Mouse (Mus musculus) G1E (cell line): ENCODE data around the gene Speer4f2. TPM values are rescaled to one million over a fixed set of nuclear protein-coding genes. Genes with fewer than 3 reads are reported as not detected.

Experiments
- ATAC-seq: 2 replicates; pipeline ENCODE4 v1.8.0; 2016; ENCODE audit warnings: mild to moderate bottlenecking; ENCODE audit not compliant: insufficient number of reproducible peaks, poor library complexity, low FRiP score, severe bottlenecking; ENCODE audit errors: extremely low read depth
- DNase-seq: peaks from one replicate; pipeline ENCODE4 v3.0.0; 2012; ENCODE audit warnings: low spot score
- H3K27me3 ChIP-seq: 2 replicates; pipeline ENCODE4 v1.6.1; 2012; ENCODE audit warnings: mild to moderate bottlenecking, low read length, inconsistent platforms; ENCODE audit not compliant: insufficient read depth
- H3K36me3 ChIP-seq: replicated peaks from 2 replicates; pipeline ENCODE3; 2012; ENCODE audit warnings: mild to moderate bottlenecking, inconsistent platforms
- H3K4me1 ChIP-seq: 2 replicates; pipeline ENCODE4 v1.6.1; 2012; ENCODE audit warnings: low read depth, low read length, inconsistent platforms, mixed read lengths; ENCODE audit not compliant: insufficient read depth
- H3K4me3 ChIP-seq: 2 replicates; pipeline ENCODE4 v1.5.1; 2012; ENCODE audit warnings: low read depth, mild to moderate bottlenecking, inconsistent platforms, low read length, moderate library complexity, mixed read lengths
- H3K9me3 ChIP-seq: replicated peaks from 2 replicates; pipeline ENCODE4 v1.6.1; 2012; ENCODE audit warnings: inconsistent platforms
- CTCF ChIP-seq: IDR thresholded peaks from 2 replicates; pipeline ENCODE4 v1.5.1; 2012; ENCODE audit warnings: low read depth, low read length, inconsistent platforms, mixed read lengths
- GATA1 ChIP-seq: IDR thresholded peaks from 2 replicates; pipeline ENCODE4 v1.6.1; 2012; ENCODE audit warnings: borderline replicate concordance, low read length, inconsistent platforms, mixed read lengths
- GATA2 ChIP-seq: IDR thresholded peaks from 2 replicates; pipeline ENCODE4 v1.6.1; 2012; ENCODE audit warnings: low read depth, low read length, inconsistent platforms, borderline replicate concordance
- POLR2AphosphoS5 ChIP-seq: IDR thresholded peaks from 2 replicates; pipeline ENCODE4 v1.6.1; 2012; ENCODE audit warnings: low read depth, low read length, inconsistent platforms; ENCODE audit not compliant: insufficient replicate concordance
- TAL1 ChIP-seq: conservative IDR thresholded peaks from 2 replicates; pipeline ENCODE4 v1.6.1; 2012; ENCODE audit warnings: low read depth, low read length, inconsistent platforms, mixed read lengths
- polyA plus RNA-seq: library from polyadenylated mRNA; stranded (reverse); fragments of >175 nt; gene quantifications from 2 replicates; pipeline ENCODE4 v1.2.3, GENCODE M21; 2012
- total RNA-seq, 2 experiments: library from RNA; stranded (forward) in 1 of 2; stranded (reverse) in 1 of 2; fragments of 200-1000 nt in 1 of 2; fragments of >200 nt in 1 of 2; fragmentation: Nextera tagmentation in 1 of 2; gene quantifications; 2 replicates each; pipeline ENCODE4 v1.2.3; 2014 to 2017

The Speer4f2 gene
- total and polyA plus RNA-seq, 3 experiments = not detected

DNA sequence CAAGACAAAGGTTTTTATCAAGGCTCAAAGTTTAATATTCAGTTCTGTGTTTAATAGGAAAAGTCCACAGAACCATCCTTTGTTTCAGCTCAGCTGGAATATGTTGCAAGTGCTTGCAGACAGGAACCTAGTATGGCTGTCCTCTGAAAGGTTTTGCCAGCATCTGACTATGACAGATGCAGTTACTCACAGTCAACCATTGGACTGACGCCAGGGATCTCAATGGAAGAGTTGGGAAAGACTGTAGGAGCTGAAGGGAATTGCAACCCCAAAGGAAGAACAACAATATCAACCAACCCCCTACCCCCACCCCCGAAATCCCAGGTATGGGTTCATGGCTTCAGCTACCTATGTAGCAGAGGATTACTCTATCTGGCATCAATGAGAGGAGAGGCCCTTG lies 44.2 kb downstream of the Speer4f2 start:
- TF ChIP-seq CTCF = no peak
- TF ChIP-seq GATA1 = no peak
- Histone ChIP-seq H3K4me3 (no peak overlapping the region), H3K4me1 (no peaks in the 10 kb centered on the region), H3K9me3 (no peaks in the 10 kb centered on the region), H3K36me3 (no peaks in the 10 kb centered on the region), H3K27me3 (no peaks in the 10 kb centered on the region)
- no peak for DNase-seq
- ATAC-seq = no peak

- H3K36me3 ChIP-seq = no peaks in the 10 kb centered on the region
- H3K4me1 ChIP-seq = no peaks in the 10 kb centered on the region
- no peak for DNase-seq
- no peak overlapping the region for H3K4me3 ChIP-seq
- H3K9me3 ChIP-seq = no peaks in the 10 kb centered on the region
- ATAC-seq = no peak
- no peaks in the 10 kb centered on the region for H3K27me3 ChIP-seq
- no peak for TF ChIP-seq GATA1
- TF ChIP-seq GATA2 = no peak
Measured at GRCm38 (mm10) chr5:17419215-17419820, 46.3 kb downstream of the Speer4f2 start.

DNA sequence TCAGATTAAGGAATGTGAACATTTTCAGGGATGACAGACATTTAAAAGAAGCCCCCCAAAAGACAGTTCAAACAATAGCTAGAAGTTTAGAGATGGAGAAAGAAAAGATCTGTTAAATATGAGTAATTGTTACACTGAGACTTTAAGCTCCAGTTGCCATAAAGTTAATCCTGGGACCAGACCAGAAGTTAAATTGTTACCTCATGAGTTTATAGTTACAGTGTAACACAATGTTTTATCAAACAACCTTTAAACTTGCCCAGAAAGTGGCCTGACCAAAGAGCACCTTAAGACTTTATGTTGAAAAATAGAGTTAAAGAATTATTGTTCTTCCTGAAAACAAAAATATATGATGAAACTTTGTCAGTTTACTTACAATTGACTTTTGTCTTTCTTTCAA lies 46.9 kb downstream of the Speer4f2 start:
- Histone ChIP-seq H3K4me1 (no peaks in the 10 kb centered on the region), H3K27me3 (no peaks in the 10 kb centered on the region), H3K36me3 (no peaks in the 10 kb centered on the region), H3K9me3 (no peaks in the 10 kb centered on the region), H3K4me3 (no peak overlapping the region)
- DNase-seq = no peak
- TF ChIP-seq GATA2 (no peak), TAL1 (no peak), POLR2AphosphoS5 (no peak), CTCF (no peak), GATA1 (no peak)
- no peak for ATAC-seq

GRCm38 (mm10) chr5:17422225-17422624 lies 49.2 kb downstream of the Speer4f2 start:
- no peak for ATAC-seq
- H3K9me3 ChIP-seq = no peaks in the 10 kb centered on the region

DNA sequence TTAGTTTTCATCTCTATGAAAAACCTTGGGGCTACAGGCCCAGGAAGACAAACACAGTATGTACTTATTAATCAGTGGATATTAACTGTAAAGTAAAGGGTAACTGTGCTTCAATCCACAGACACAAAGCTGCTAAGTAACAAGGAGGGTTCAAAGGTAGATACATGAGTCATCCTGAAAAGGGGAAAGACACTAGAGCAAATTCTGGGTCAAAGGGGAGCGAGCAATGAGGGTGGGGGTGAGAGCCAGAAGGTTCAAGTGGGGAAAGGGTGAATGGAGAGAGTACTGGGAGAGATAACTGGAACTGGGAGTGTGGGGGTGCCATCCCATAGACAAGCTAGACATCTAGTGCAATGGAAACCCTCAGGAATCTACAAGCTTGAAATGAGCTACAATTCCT lies 54.0 kb downstream of the Speer4f2 start:
- ATAC-seq = no peak
- H3K27me3 ChIP-seq = peaks cover 3% of the 10 kb centered on the region; the same call in 1 of the 2 replicates
- no peak overlapping the region for H3K4me3 ChIP-seq

More at GRCm38 (mm10) chr5:17422225-17422624, 49.2 kb downstream of the Speer4f2 start:
- TF ChIP-seq GATA2 (no peak), TAL1 (no peak), GATA1 (no peak), POLR2AphosphoS5 (no peak), CTCF (no peak)
- Histone ChIP-seq H3K27me3 (peaks cover 3% of the 10 kb centered on the region; the same call in 1 of the 2 replicates), H3K4me1 (no peaks in the 10 kb centered on the region), H3K4me3 (no peak overlapping the region), H3K36me3 (no peaks in the 10 kb centered on the region)
- DNase-seq = no peak

More for the DNA sequence above, 54.0 kb downstream of the Speer4f2 start:
- H3K9me3 ChIP-seq = no peaks in the 10 kb centered on the region
- DNase-seq = no peak
- H3K4me1 ChIP-seq = no peaks in the 10 kb centered on the region
- H3K36me3 ChIP-seq = no peaks in the 10 kb centered on the region
- no peak for TF ChIP-seq GATA1
- no peak for TF ChIP-seq CTCF

Other genes with a start within 250 kb of the Speer4f2 start
- not detected in 2 replicates for gene Speer4f1, start 102.9 kb downstream of the Speer4f2 start, total RNA-seq (2014; fragmentation: Nextera tagmentation)
- not detected in 2 replicates for gene Speer4f1, start 102.9 kb downstream of the Speer4f2 start, total RNA-seq (2017)
- gene Speer4f1, start 102.9 kb downstream of the Speer4f2 start, polyA plus RNA-seq = not detected in 2 replicates
- gene Sema3c, start 201.1 kb downstream of the Speer4f2 start, total RNA-seq (2014; fragmentation: Nextera tagmentation) = not detected in 2 replicates
- gene Sema3c, start 201.1 kb downstream of the Speer4f2 start, total RNA-seq (2017) = 0.06 and 0.11 TPM in 2 replicates
- not detected in 2 replicates for gene Sema3c, start 201.1 kb downstream of the Speer4f2 start, polyA plus RNA-seq